Comparison of ENCODE assay signal across 1 mouse cellular context in the genomic region with DNA sequence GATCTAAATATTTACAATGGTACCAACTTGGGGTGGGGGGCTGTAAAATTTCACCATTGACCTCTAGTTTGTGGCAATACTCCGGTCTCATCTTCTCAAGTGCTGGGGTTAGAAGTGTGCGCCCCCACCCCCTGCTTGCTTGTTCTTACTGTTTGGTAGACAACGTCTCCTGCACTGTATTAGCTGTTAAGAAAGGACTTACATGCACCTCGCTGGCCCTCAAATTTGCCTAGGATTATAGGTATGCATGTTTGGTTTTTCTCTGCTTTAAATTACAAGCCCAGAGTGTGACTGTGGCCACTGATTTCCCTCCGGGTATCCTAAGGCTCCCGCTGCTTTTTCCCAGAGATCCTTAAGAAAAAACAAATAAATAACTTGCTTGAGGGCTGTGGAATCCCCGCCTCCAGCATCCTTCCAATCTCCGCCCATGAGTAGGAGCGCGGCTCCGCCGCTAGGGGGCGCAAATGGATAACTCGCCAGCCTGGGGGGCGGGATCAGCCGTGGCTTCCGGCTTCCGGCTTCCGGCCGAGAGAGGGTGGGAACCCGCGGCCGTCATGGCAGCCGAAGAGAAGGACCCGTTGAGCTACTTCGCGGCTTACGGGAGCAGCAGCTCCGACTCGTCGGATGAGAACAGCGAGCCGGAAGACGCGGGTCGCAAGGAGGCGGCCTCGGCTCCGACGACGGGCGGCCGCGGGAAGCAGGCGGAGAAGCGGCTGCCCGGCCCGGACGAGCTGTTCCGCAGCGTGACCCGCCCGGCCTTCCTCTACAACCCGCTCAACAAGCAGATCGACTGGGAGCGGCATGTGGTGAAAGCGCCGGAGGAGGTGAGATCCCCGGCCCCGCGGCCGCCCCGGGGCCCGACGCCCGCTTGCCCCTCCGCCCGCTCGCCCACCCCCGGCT.
TF ChIP-seq lines count a peak whose summit lies in the region.

A gene (plus strand): TSS at position 510 of the 900 bp plus-strand sequence.

TF ChIP-seq in MEL, 35 proteins besides CTCF, POLR2A, EP300 and RAD21 (continued from another document):
- 0 out of 2 replicates have a peak, but pooled peaks have one; percentile 7 for TF ChIP-seq UBTF (IDR thresholded peaks at IDR 0.05; ENCODE audit: borderline replicate concordance, insufficient read depth, low read depth, low read length)
- no peak for TF ChIP-seq MEF2A (IDR thresholded peaks at IDR 0.05; ENCODE audit: extremely low read depth, insufficient replicate concordance, low read depth, low read length, poor library complexity, severe bottlenecking)
- TF ChIP-seq ZNF384 (IDR thresholded peaks at IDR 0.05; ENCODE audit: low read depth, low read length) = no peak
- TF ChIP-seq MAX (IDR thresholded peaks at IDR 0.05; ENCODE audit: low read length) = no peak
- no peak for TF ChIP-seq JUND (IDR thresholded peaks at IDR 0.05; ENCODE audit: low read depth, low read length)
- peak; percentile 49; the same call in 1 of the 2 replicates for TF ChIP-seq TCF12 (IDR thresholded peaks at IDR 0.05; ENCODE audit: low read depth, low read length)
- TF ChIP-seq NRF1 (IDR thresholded peaks at IDR 0.05; ENCODE audit: insufficient read depth, low read depth, low read length, poor library complexity, severe bottlenecking) = no peak
- peak; percentile 54 for TF ChIP-seq RCOR1 (IDR thresholded peaks at IDR 0.05; ENCODE audit: low read depth, low read length)
- no peak for TF ChIP-seq GATA1 (IDR thresholded peaks at IDR 0.05; ENCODE audit: low read depth, low read length)
- TF ChIP-seq MYB (IDR thresholded peaks at IDR 0.05; ENCODE audit: low read depth, low read length) = no peak
- TF ChIP-seq POLR2AphosphoS2 (IDR thresholded peaks at IDR 0.05; ENCODE audit: low read length) = peak; percentile 78
- no peak; the same call in 1 of the 2 replicates for TF ChIP-seq ZC3H11A (IDR thresholded peaks at IDR 0.05; ENCODE audit: low read depth, low read length)
- peak; percentile 74; the same call in 1 of the 2 replicates for TF ChIP-seq ZMIZ1 (IDR thresholded peaks at IDR 0.05; ENCODE audit: low read depth, low read length)
- no peak for TF ChIP-seq POLR2AphosphoS5 (IDR thresholded peaks at IDR 0.05; ENCODE audit: borderline replicate concordance, low read depth, low read length)
